Mouse (Mus musculus) thymus, adult 2 months (tissue): ENCODE data around the gene Ppfia2. TPM values are rescaled to one million over a fixed set of nuclear protein-coding genes. Genes with fewer than 3 reads are reported as not detected.

Source experiments
- DNase-seq: peaks from one replicate; pipeline ENCODE4 v3.0.0; 2021
- H3K27ac ChIP-seq: fragments of 200-500 bp; 2 replicates; pipeline ENCODE4 v1.5.1; 2012; ENCODE audit warnings: low read length, control low read depth; ENCODE audit not compliant: control insufficient read depth, insufficient read depth
- H3K27me3 ChIP-seq: fragments of 200-500 bp; 2 replicates; pipeline ENCODE4 v1.6.1; 2012; ENCODE audit warnings: mild to moderate bottlenecking, low read length, moderate library complexity, mixed read lengths; ENCODE audit not compliant: control insufficient read depth, insufficient read depth
- H3K36me3 ChIP-seq: fragments of 200-500 bp; 2 replicates; pipeline ENCODE4 v1.6.1; 2012; ENCODE audit warnings: mild to moderate bottlenecking, low read length, moderate library complexity; ENCODE audit not compliant: control insufficient read depth, insufficient read depth
- H3K4me1 ChIP-seq: fragments of 200-500 bp; replicated peaks from 2 replicates; pipeline ENCODE4 v1.6.1; 2012; ENCODE audit warnings: low read length; ENCODE audit not compliant: control insufficient read depth, insufficient read depth
- H3K4me3 ChIP-seq: fragments of 200-500 bp; 2 replicates; pipeline ENCODE4 v1.5.1; 2012; ENCODE audit warnings: mild to moderate bottlenecking, low read length, control low read depth, moderate library complexity; ENCODE audit not compliant: control insufficient read depth, insufficient read depth
- CTCF ChIP-seq: fragments of 200-500 bp; IDR thresholded peaks from 2 replicates; pipeline ENCODE4 v1.5.1; 2012; ENCODE audit warnings: mild to moderate bottlenecking, control low read depth, low read length, moderate library complexity, borderline replicate concordance; ENCODE audit not compliant: control insufficient read depth, poor library complexity, insufficient read depth; ENCODE audit errors: extremely low read depth
- POLR2A ChIP-seq: fragments of 200-500 bp; IDR thresholded peaks from 2 replicates; pipeline ENCODE4 v1.6.1; 2012; ENCODE audit warnings: mild to moderate bottlenecking, low read length, control low read depth, moderate library complexity; ENCODE audit not compliant: control insufficient read depth, poor library complexity, insufficient read depth; ENCODE audit errors: extremely low read depth
- WGBS: fragments of 180-500 bp; shearing (Covaris S2); methylation state at CpG from one replicate; pipeline ENCODE4 v1.1.7; 2018; 5-methylcytosine and 5-hydroxymethylcytosine counted together
- polyA plus RNA-seq: library from polyadenylated mRNA; depleted of rRNA; stranded (reverse); fragments of >200 nt; gene quantifications from 2 replicates; pipeline ENCODE4 v1.2.3, GENCODE M21; 2012

Ppfia2 gene
- polyA plus RNA-seq, 1 experiment: 0.01 TPM

DNA sequence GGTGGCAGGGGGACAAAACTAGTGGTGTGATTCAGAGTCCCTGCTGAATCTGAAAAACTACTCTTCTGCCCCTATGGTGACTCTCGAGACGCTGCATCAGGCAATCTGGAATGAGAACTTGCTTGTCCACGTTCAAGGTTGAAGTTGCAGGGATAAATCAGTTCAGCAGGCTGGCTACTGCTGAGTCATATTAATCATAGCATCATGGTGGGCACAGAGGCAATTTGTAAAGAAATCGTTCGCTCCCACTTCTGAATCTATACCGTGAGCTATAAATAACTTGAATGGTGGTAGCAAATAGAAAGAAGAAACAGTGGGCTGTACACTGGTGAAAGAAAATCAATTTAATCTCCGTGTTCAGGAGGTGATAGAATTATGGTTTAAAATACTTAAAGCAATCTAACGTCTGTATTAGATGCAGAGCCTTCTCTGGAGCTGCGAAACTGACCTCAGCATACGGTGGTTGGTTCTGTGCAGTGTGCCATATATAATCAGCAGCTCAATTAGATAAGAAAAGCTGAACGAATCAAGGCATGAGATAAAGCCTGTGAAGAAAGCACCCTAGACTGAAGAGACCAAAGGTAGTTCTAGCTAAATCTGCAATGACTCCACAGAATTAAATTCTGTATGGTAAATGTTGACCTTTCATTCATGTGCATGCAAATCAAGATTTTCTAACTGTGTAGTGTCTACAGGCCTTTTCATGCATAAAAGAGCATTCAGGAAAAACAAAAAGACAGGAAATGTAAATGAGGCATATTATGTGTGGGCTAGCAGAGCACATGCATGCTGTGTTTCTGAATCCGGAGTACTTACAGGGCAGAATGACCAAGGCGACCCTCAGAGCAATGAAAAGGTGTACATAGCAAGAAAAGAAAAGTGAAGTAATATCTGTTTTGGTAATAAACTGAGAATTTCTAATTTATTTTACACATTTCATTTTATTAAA is 505.3 kb downstream of the Ppfia2 start:
- Histone ChIP-seq H3K27ac (no peak overlapping the region), H3K36me3 (no peaks in the 10 kb centered on the region), H3K27me3 (no peaks in the 10 kb centered on the region), H3K4me1 (no peaks in the 10 kb centered on the region), H3K4me3 (no peak overlapping the region)
- no peak for DNase-seq
- WGBS: 85% methylated on average over 13 of the region's 13 CpGs
- TF ChIP-seq CTCF (no peak), POLR2A (no peak)
